Mouse (Mus musculus) embryonic fibroblast, embryonic 13.5 days (primary cell): ENCODE measurements at regions not wholly inside any gene's neighbourhood (a gene's known extent, or its start where the extent isn't known, plus 50 kb on each side); places are given as distances from the start of the nearest gene placed in this dataset.

Experiments
- CTCF ChIP-seq: IDR thresholded peaks from 2 replicates; pipeline ENCODE4 v1.5.1; 2011; ENCODE audit warnings: mild to moderate bottlenecking, control low read depth, low read length, moderate library complexity, borderline replicate concordance; ENCODE audit not compliant: insufficient read depth
- POLR2A ChIP-seq: IDR thresholded peaks from 2 replicates; pipeline ENCODE4 v1.6.1; 2011; ENCODE audit warnings: low read depth, mild to moderate bottlenecking, control low read depth, low read length, moderate library complexity

- TF ChIP-seq CTCF (no peak), POLR2A (no peak)
Measured at GRCm38 (mm10) chr19:54691861-54692260, 435.2 kb downstream of the Gpam start.
